Mouse (Mus musculus) lung, embryonic 16.5 days (tissue): ENCODE results near the gene Pnmal1. TPM values are rescaled to one million over a fixed set of nuclear protein-coding genes. Genes with fewer than 3 reads are reported as not detected.

Experiments used
- ATAC-seq: fragments of 200-750 bp; cut with Nextera tagmentation; 2 replicates; pipeline ENCODE4 v1.8.0; 2017; ENCODE audit warnings: low read depth, mild to moderate bottlenecking, moderate library complexity
- H3K27ac ChIP-seq: fragments of 300-500 bp; sonication (generic); 2 replicates; pipeline ENCODE4 v1.5.1; 2014; ENCODE audit warnings: mild to moderate bottlenecking, control low read depth, low read length
- H3K27me3 ChIP-seq: fragments of 300-500 bp; sonication (generic); 2 replicates; pipeline ENCODE4 v1.6.1; 2014; ENCODE audit warnings: low read depth, low read length, mixed read lengths; ENCODE audit not compliant: control insufficient read depth, insufficient read depth
- H3K36me3 ChIP-seq: fragments of 300-500 bp; sonication (generic); 2 replicates; pipeline ENCODE4 v1.6.1; 2014; ENCODE audit warnings: low read length; ENCODE audit not compliant: control insufficient read depth, insufficient read depth
- H3K4me1 ChIP-seq: fragments of 300-500 bp; sonication (generic); replicated peaks from 2 replicates; pipeline ENCODE4 v1.6.1; 2014; ENCODE audit warnings: low read length, mixed read lengths; ENCODE audit not compliant: control insufficient read depth, insufficient read depth
- H3K4me2 ChIP-seq: fragments of 300-500 bp; sonication (generic); 2 replicates; pipeline ENCODE4 v1.6.1; 2014; ENCODE audit warnings: low read depth, low read length, control low read depth
- H3K4me3 ChIP-seq: fragments of 300-500 bp; sonication (generic); 2 replicates; pipeline ENCODE4 v1.5.1; 2014; ENCODE audit warnings: mild to moderate bottlenecking, low read length, control low read depth
- H3K9ac ChIP-seq: fragments of 300-500 bp; sonication (generic); 2 replicates; pipeline ENCODE4 v1.6.1; 2014; ENCODE audit warnings: low read length, control low read depth
- H3K9me3 ChIP-seq: fragments of 300-500 bp; sonication (generic); 2 replicates; pipeline ENCODE4 v1.6.1; 2016; ENCODE audit warnings: low read length; ENCODE audit not compliant: control insufficient read depth
- WGBS: fragments of 180-500 bp; shearing (Covaris S2); extraction: QIAGEN DNeasy Blood & Tissue Kit; methylation state at CpG from one replicate; pipeline ENCODE4 v1.1.7; 2014; 5-methylcytosine and 5-hydroxymethylcytosine counted together
- polyA plus RNA-seq: library from polyadenylated mRNA; unstranded; fragments of >200 nt; fragmentation: Nextera tagmentation; extraction: Ambion mirVana; gene quantifications from 2 replicates; pipeline ENCODE4 v1.2.1, GENCODE M21; 2015

The Pnmal1 gene
- polyA plus RNA-seq, 1 experiment from 2014 or later: 0.20 TPM

DNA sequence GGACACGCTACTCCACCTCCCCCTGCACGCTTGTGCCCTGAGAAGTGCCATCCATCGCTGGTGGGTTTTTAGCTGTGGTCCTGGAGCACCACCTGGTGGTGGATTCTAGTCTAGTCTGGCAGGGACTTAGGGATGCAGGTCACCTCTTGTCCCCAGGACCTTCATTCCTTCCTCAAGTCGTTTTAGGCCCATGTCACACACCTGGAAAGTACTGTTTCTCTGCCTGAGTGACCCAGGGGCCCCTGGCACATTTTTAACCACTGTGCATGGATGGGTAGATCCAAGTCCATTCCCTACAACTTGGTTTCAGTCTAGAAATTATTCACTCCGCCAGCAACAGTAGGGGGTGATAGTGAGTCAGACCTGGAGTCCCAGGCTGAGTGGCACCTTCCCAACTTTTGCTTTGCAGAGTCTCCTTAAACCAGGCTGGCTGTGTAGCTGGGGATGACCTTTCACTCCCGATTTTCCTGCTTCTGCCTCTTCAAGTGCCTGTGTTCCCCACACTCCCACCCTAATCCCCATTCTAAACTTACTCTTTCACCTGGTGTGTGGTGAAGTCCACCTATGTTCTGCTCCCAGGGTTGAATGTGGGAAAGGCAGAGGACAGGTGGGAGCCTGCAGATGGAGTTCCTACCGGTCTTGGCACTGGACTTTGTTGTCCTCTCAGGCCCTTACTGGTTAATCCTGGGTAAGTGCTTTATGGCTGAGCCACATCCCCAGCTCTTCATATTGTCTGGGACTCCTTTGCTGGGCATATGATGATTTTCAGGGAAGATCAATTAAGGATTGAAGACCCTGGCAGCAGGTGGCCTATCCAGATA, 43.1 kb downstream of the Pnmal1 start:
- H3K27me3 ChIP-seq: no peaks in the 10 kb centered on the region
- H3K9ac ChIP-seq: no peak overlapping the region
- WGBS: 11% methylated on average over 7 of the region's 7 CpGs
- H3K27ac ChIP-seq: peak overlapping the region; percentile 30; the same call in 1 of the 2 replicates
- H3K4me2 ChIP-seq: no peak overlapping the region
- no peak overlapping the region for H3K4me3 ChIP-seq
- H3K9me3 ChIP-seq: no peaks in the 10 kb centered on the region
- peaks cover 38% of the 10 kb centered on the region for H3K36me3 ChIP-seq
- ATAC-seq: peak; percentile 66
- H3K4me1 ChIP-seq: peaks cover 13% of the 10 kb centered on the region

DNA sequence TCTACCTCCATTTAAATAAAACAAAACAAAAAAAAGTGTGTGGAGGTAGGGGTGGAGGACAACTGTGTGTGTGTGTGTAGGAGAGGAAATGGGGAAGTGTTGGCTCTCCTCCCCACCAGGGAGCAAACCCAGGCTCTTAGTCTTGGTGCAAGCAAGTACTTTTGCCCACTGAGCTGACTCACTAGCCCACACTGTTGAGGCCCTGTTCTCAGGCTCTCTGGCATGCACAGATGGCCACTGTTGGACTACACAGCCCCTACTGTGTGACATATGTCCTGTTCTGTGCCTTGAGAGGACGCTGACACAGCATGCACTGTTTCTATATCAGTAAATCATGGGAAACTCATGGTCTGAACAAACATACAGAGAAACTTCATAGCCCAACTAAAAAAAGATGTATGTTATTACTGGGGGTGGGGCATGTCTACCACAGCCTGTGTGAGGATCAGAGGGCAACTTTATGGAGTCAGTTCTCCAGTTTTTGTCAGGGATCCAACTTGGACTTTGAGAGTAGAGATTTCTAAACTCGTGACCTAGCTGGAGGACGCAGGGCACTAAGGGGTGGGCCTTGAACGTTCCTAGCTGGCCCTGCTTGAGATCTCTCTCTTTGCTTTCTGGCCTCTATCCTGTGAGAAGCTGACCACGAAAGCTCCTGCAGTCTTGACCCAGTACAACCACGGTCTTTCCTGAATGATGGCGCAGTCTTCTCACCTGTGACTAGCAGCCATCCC, 43.9 kb downstream of the Pnmal1 start:
- Histone ChIP-seq H3K27me3 (no peaks in the 10 kb centered on the region), H3K9me3 (no peaks in the 10 kb centered on the region), H3K9ac (no peak overlapping the region), H3K4me1 (peaks cover 9% of the 10 kb centered on the region; the same call in 1 of the 2 replicates), H3K36me3 (peaks cover 44% of the 10 kb centered on the region), H3K27ac (0 out of 2 replicates have a peak overlapping the region, but pooled peaks have one; percentile 30), H3K4me2 (no peak overlapping the region), H3K4me3 (no peak overlapping the region)
- 62% methylated on average over 7 of the region's 7 CpGs for WGBS
- peak; percentile 18 for ATAC-seq

DNA sequence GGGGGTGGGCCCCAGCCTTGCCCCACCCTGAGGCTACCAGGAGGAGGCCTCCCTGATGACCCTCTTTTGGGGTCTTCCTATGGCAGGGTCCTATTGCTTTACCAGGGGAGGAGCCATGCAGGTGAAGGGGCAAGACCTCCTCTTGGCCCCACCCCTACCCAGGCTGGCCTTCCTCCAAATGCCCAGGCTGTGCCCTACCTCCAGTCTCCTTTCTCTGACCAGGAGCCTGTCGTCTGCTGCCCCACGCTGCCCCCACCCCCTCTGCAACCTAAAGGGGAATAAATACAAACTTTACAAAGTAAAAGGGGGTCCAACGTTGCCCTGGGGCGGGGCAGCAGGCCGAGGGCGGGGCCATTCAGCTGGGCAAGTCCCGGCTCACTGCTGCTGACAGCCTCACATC, 45.2 kb downstream of the Pnmal1 start:
- peaks cover 3% of the 10 kb centered on the region; the same call in 1 of the 2 replicates for H3K4me1 ChIP-seq
- H3K27me3 ChIP-seq: no peaks in the 10 kb centered on the region
- 75% methylated on average over 7 of the region's 7 CpGs for WGBS
- no peak overlapping the region for H3K4me2 ChIP-seq
- no peak overlapping the region for H3K27ac ChIP-seq
- no peak overlapping the region for H3K9ac ChIP-seq
- no peaks in the 10 kb centered on the region for H3K9me3 ChIP-seq
- no peak for ATAC-seq
- no peak overlapping the region for H3K4me3 ChIP-seq
- H3K36me3 ChIP-seq: peaks cover 47% of the 10 kb centered on the region

DNA sequence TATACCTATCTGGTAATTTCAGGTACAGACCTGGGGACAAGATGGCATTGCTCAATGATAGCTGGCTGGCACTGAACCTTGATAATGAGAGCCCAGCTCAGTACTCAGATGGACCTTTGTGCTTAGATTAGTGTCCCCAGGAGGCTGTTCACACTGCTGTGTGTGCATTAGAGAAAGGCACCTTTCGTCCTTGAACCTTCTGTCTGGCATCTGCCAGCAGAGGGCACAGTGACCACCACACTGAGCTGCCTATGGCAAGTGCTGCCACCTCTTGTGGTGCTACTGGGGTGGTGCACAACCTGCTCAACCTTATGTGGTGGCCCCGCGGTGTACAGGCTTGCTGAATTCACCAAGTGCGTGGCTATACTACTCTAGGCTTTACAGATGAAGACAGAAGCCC, 47.8 kb downstream of the Pnmal1 start:
- Histone ChIP-seq H3K27ac (no peak overlapping the region), H3K9me3 (no peaks in the 10 kb centered on the region), H3K27me3 (no peaks in the 10 kb centered on the region), H3K4me3 (no peak overlapping the region), H3K4me2 (no peak overlapping the region), H3K36me3 (peaks cover 51% of the 10 kb centered on the region), H3K4me1 (peaks cover 3% of the 10 kb centered on the region; the same call in 1 of the 2 replicates), H3K9ac (no peak overlapping the region)
- no peak for ATAC-seq
- 70% methylated on average over 4 of the region's 4 CpGs for WGBS

DNA sequence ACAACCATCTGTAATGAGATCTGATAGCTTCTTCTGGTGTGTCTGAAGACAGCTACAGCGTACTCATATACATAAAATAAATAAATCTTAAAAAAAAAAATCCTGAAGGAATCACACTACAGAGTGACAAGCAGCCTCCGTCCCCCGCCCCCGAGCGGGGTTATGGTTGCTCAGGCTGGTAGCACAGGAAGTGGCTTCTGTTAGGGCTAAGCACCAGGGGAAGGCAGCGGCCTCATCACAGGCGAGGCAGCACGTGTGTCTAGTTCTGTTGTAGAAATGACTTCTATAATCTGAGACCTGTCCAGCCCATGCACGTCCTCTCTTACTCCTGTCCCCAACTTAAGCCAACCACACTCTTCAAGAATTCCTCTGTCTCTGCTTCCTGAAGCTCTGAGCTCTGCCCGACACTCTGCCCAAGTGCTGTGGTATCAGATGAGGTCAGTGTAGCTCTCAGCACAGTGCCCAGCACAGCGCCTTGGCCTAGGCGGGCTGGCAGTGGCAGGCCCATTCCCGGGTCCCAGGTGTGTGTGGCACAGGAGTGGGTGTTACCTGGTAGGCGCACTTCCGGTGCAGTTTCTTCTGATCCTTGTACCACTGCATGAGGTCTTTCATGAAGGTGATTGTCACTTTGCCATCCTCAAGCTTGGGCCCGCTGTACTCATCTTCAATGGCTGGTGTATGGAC, 50.0 kb downstream of the Pnmal1 start:
- ATAC-seq: no peak

DNA sequence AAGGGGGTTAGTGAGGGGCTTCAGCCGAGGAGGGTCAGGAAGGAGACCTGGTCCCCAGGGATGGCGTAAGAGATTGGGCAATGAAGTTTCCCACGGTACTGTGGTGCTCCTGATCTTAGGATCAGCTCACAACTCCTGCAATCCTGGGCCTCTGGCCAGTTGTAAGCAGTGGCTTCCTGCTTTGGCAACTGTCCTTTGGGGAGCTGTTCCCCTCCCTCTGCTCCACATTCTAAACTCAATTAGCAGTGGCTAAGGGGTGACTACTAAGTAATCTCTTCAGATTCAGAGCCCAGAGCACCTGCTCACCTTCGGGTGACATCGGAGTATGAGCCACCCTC, 50.5 kb downstream of the Pnmal1 start:
- H3K4me1 ChIP-seq: no peaks in the 10 kb centered on the region
- no peaks in the 10 kb centered on the region for H3K9me3 ChIP-seq
- no peak overlapping the region for H3K9ac ChIP-seq
- H3K27me3 ChIP-seq: no peaks in the 10 kb centered on the region
- H3K27ac ChIP-seq: no peak overlapping the region
- WGBS: 77% methylated on average over 5 of the region's 5 CpGs
- ATAC-seq: no peak
- no peak overlapping the region for H3K4me2 ChIP-seq
- H3K36me3 ChIP-seq: peaks cover 63% of the 10 kb centered on the region
- H3K4me3 ChIP-seq: no peak overlapping the region

More for the DNA sequence above, 50.0 kb downstream of the Pnmal1 start:
- H3K9me3 ChIP-seq: no peaks in the 10 kb centered on the region
- no peak overlapping the region for H3K9ac ChIP-seq
- H3K4me2 ChIP-seq: no peak overlapping the region
- H3K4me3 ChIP-seq: no peak overlapping the region
- H3K27ac ChIP-seq: no peak overlapping the region
- H3K27me3 ChIP-seq: no peaks in the 10 kb centered on the region
- H3K4me1 ChIP-seq: no peaks in the 10 kb centered on the region
- 89% methylated on average over 16 of the region's 16 CpGs for WGBS
- H3K36me3 ChIP-seq: peaks cover 62% of the 10 kb centered on the region

DNA sequence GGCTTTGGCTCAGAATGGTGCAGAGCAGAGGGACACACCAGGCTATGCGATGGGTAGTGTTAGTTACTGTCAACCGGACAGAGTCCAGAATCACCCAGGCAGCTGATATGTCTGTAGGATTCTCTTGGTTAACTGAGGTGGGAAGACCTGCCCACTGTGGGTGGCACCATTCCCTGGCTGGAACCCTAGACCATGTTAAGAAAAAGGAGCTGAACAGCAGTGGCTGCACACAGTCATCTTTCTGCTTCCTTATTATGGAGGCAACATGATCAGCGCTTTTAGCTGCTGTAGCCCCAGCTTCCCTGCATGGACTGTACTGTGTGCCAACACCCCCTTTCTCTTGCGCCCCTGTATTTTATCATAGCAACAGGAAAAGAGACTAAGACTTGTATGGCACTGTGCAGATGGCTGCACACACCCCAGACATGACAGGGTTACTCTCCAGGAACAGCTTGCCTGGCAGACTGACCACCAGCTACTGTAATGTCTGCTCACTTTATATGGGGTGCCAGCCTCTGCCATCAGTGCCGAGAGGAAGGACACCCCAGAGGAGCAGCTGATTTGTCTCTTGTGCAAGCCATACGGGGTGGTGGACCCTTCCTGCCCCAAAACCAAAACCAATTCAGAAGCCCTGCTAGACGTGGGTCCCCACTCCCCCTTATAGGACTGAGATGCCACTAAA, 52.6 kb downstream of the Pnmal1 start:
- no peak overlapping the region for H3K9ac ChIP-seq
- 88% methylated on average over 7 of the region's 7 CpGs for WGBS
- no peaks in the 10 kb centered on the region for H3K27me3 ChIP-seq
- peaks cover 62% of the 10 kb centered on the region for H3K36me3 ChIP-seq
- no peaks in the 10 kb centered on the region for H3K9me3 ChIP-seq
- H3K4me1 ChIP-seq: no peaks in the 10 kb centered on the region
- H3K4me2 ChIP-seq: no peak overlapping the region
- no peak overlapping the region for H3K4me3 ChIP-seq
- no peak overlapping the region for H3K27ac ChIP-seq
- ATAC-seq: no peak
